ENCODE assay signal across 8 mouse cellular contexts in the genomic region with DNA sequence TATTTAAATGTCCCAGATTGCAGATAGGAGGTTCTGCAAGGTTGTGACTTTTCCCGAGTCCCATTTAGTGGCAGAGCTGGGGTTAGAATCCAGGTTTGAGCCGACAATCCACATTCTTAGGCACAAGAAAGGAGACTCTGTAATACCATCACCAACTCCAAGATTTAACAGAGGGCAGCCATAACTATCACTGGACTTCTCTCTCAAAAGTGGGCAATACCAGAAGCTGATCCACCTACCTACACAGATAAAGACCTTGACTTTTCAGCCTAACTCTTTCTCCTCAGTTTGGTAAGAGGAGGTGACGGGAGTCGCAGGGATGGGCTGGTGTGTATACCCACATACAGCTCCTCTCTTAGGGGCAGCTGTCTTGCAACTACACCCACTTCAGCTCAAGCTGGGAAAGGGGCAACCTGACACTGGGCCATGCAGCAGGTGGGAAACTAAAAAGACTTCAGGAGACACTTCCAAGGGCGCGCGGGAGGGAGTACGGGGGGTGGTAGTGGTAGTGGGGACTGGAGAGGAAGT. TPM values are rescaled to one million over a fixed set of nuclear protein-coding genes. Genes with fewer than 3 reads are reported as not detected.
DNase-seq lines count a peak whose midpoint lies in the region; ATAC-seq and TF ChIP-seq lines count a peak whose summit lies in the region.

No protein-coding gene starts in this region.

- H3K4me2 ChIP-seq in heart, embryonic 12.5 days: peak overlapping the region; percentile 88
- H3K4me2 ChIP-seq in forebrain, embryonic 15.5 days (replicated peaks): peak overlapping the region; percentile 98
- peak overlapping the region; percentile 93 for H3K4me2 ChIP-seq in liver, postnatal 0 days (ENCODE audit: low read depth, low read length)

- TF ChIP-seq EP300 in liver, postnatal 0 days (IDR thresholded peaks at IDR 0.05; ENCODE audit: low read depth): no peak

- no peaks in the 10 kb centered on the region for H3K9me3 ChIP-seq in heart, embryonic 12.5 days (replicated peaks)
- H3K9me3 ChIP-seq in E14TG2a.4 (ENCODE audit: low read length): no peaks in the 10 kb centered on the region
- no peaks in the 10 kb centered on the region for H3K9me3 ChIP-seq in forebrain, embryonic 15.5 days
- H3K9me3 ChIP-seq in liver, postnatal 0 days (ENCODE audit: low read length): no peaks in the 10 kb centered on the region

- H3K27ac ChIP-seq in heart, embryonic 12.5 days (ENCODE audit: poor library complexity, severe bottlenecking): peak overlapping the region; percentile 97
- H3K27ac ChIP-seq in forebrain, embryonic 15.5 days (replicated peaks): peak overlapping the region; percentile 99
- peak overlapping the region; percentile 94 for H3K27ac ChIP-seq in liver, postnatal 0 days (ENCODE audit: low read depth)

- H3K4me3 ChIP-seq in heart, embryonic 12.5 days: peak overlapping the region; percentile 64
- peak overlapping the region; percentile 83 for H3K4me3 ChIP-seq in E14TG2a.4 (replicated peaks; ENCODE audit: low read length)
- peak overlapping the region; percentile 79 for H3K4me3 ChIP-seq in forebrain, embryonic 15.5 days
- peak overlapping the region; percentile 59 for H3K4me3 ChIP-seq in liver, postnatal 0 days (ENCODE audit: low read depth, low read length)

- peaks cover 12% of the 10 kb centered on the region for H3K36me3 ChIP-seq in heart, embryonic 12.5 days
- H3K36me3 ChIP-seq in E14TG2a.4 (ENCODE audit: insufficient read depth, low read length): peaks cover 9% of the 10 kb centered on the region
- 0 out of 2 replicates have a peak, but pooled peaks cover 3% of the 10 kb centered on the region for H3K36me3 ChIP-seq in forebrain, embryonic 15.5 days
- no peaks in the 10 kb centered on the region for H3K36me3 ChIP-seq in liver, postnatal 0 days (replicated peaks; ENCODE audit: insufficient read depth, low read length)

- WGBS in heart, embryonic 12.5 days: 8% methylated on average over 8 of the region's 8 CpGs
- WGBS in forebrain, embryonic 15.5 days: 2% methylated on average over 8 of the region's 8 CpGs
- 28% methylated on average over 8 of the region's 8 CpGs for WGBS in liver, postnatal 0 days (ENCODE audit: insufficient replicate concordance)

- TF ChIP-seq CTCF in E14TG2a.4 (conservative IDR thresholded peaks at IDR 0.05; ENCODE audit: low read length): no peak
- TF ChIP-seq CTCF in liver, postnatal 0 days (IDR thresholded peaks at IDR 0.05; ENCODE audit: low read depth): no peak

- intact Hi-C loops in left cerebral cortex, postnatal 10 days (cut with DNase I): loop anchor here (10.0 kb wide), 1 partner anchor 322 kb away; a partner anchor contains a TSS

- no peak for ATAC-seq in heart, embryonic 12.5 days (ENCODE audit: insufficient number of reproducible peaks, low FRiP score)
- ATAC-seq in forebrain, embryonic 15.5 days (replicated peaks): no peak
- ATAC-seq in liver, postnatal 0 days: no peak

- peaks cover 76% of the 10 kb centered on the region for H3K4me1 ChIP-seq in heart, embryonic 12.5 days (replicated peaks)
- peaks cover 83% of the 10 kb centered on the region for H3K4me1 ChIP-seq in E14TG2a.4 (replicated peaks; ENCODE audit: low read depth, low read length)
- H3K4me1 ChIP-seq in forebrain, embryonic 15.5 days: peaks cover 85% of the 10 kb centered on the region
- peaks cover 78% of the 10 kb centered on the region for H3K4me1 ChIP-seq in liver, postnatal 0 days (ENCODE audit: insufficient read depth)

- H3K27me3 ChIP-seq in heart, embryonic 12.5 days (replicated peaks): peaks cover 14% of the 10 kb centered on the region
- peaks cover 15% of the 10 kb centered on the region for H3K27me3 ChIP-seq in E14TG2a.4 (ENCODE audit: insufficient read depth, low read length)
- peaks cover 19% of the 10 kb centered on the region for H3K27me3 ChIP-seq in forebrain, embryonic 15.5 days
- H3K27me3 ChIP-seq in liver, postnatal 0 days (ENCODE audit: insufficient read depth, low read length): peaks cover 11% of the 10 kb centered on the region

- H3K9ac ChIP-seq in heart, embryonic 12.5 days: peak overlapping the region; percentile 80
- H3K9ac ChIP-seq in forebrain, embryonic 15.5 days (replicated peaks): peak overlapping the region; percentile 48
- peak overlapping the region; percentile 42; the same call in 1 of the 2 replicates for H3K9ac ChIP-seq in liver, postnatal 0 days (replicated peaks)

- no peak for DNase-seq in heart, adult 11 months
- no peak for DNase-seq in liver, postnatal 0 days
- no peak for DNase-seq in cerebellum, postnatal 4 days (ENCODE audit: low spot score in 2 of 2)
- DNase-seq in left cerebral cortex, postnatal 10 days (ENCODE audit: extremely low spot score in 1 of 2, low spot score in 2 of 2): no peak
- no peak for DNase-seq in kidney, postnatal 14 days

RNA-seq across cellular contexts. Expression of a gene that starts 3.5 kb away (rescaled TPM):
- 24.9 and 25.4 TPM in 2 replicates for polyA plus RNA-seq in heart, embryonic 12.5 days (2016; fragmentation: Nextera tagmentation; extraction: Ambion mirVana)
- polyA plus RNA-seq in forebrain, embryonic 15.5 days (2015; fragmentation: Nextera tagmentation; extraction: Ambion mirVana): 56.6 and 58.9 TPM in 2 replicates
- polyA plus RNA-seq in liver, postnatal 0 days (2015; fragmentation: Nextera tagmentation; extraction: Ambion mirVana): 7.4 and 8.2 TPM in 2 replicates
- total RNA-seq in left cerebral cortex, postnatal 10 days (2021): 10 to 100 TPM; 42.7 to 43.9 TPM

RNA-seq across cellular contexts. Expression of a gene that starts 19.0 kb away (rescaled TPM):
- polyA plus RNA-seq in heart, embryonic 12.5 days (2016; fragmentation: Nextera tagmentation; extraction: Ambion mirVana): 34.4 and 35.7 TPM in 2 replicates
- 5.9 and 6.7 TPM in 2 replicates for polyA plus RNA-seq in forebrain, embryonic 15.5 days (2015; fragmentation: Nextera tagmentation; extraction: Ambion mirVana)
- 12.3 and 14.0 TPM in 2 replicates for polyA plus RNA-seq in liver, postnatal 0 days (2015; fragmentation: Nextera tagmentation; extraction: Ambion mirVana)
- 1 to 10 TPM; 2.8 to 3.0 TPM for total RNA-seq in left cerebral cortex, postnatal 10 days (2021)

RNA-seq across cellular contexts. Expression of a gene that starts 21.6 kb away (rescaled TPM):
- 24.8 and 27.1 TPM in 2 replicates for polyA plus RNA-seq in heart, embryonic 12.5 days (2016; fragmentation: Nextera tagmentation; extraction: Ambion mirVana)
- polyA plus RNA-seq in forebrain, embryonic 15.5 days (2015; fragmentation: Nextera tagmentation; extraction: Ambion mirVana): 44.3 and 45.9 TPM in 2 replicates
- polyA plus RNA-seq in liver, postnatal 0 days (2015; fragmentation: Nextera tagmentation; extraction: Ambion mirVana): 4.7 and 5.4 TPM in 2 replicates
- 10 to 100 TPM; 37.9 to 39.8 TPM for total RNA-seq in left cerebral cortex, postnatal 10 days (2021)

RNA-seq across cellular contexts. Expression of a gene that starts 21.7 kb away (rescaled TPM):
- 147 and 150 TPM in 2 replicates for polyA plus RNA-seq in heart, embryonic 12.5 days (2016; fragmentation: Nextera tagmentation; extraction: Ambion mirVana)
- polyA plus RNA-seq in forebrain, embryonic 15.5 days (2015; fragmentation: Nextera tagmentation; extraction: Ambion mirVana): 89.4 and 91.9 TPM in 2 replicates
- 83.7 and 83.9 TPM in 2 replicates for polyA plus RNA-seq in liver, postnatal 0 days (2015; fragmentation: Nextera tagmentation; extraction: Ambion mirVana)
- total RNA-seq in left cerebral cortex, postnatal 10 days (2021): 10 to 100 TPM; 84.2 to 85.7 TPM

RNA-seq across cellular contexts. Expression of a gene that starts 47.8 kb away (rescaled TPM):
- polyA plus RNA-seq in heart, embryonic 12.5 days (2016; fragmentation: Nextera tagmentation; extraction: Ambion mirVana): 19.2 and 23.5 TPM in 2 replicates
- polyA plus RNA-seq in forebrain, embryonic 15.5 days (2015; fragmentation: Nextera tagmentation; extraction: Ambion mirVana): 127 and 138 TPM in 2 replicates
- polyA plus RNA-seq in liver, postnatal 0 days (2015; fragmentation: Nextera tagmentation; extraction: Ambion mirVana): 7.8 and 8.7 TPM in 2 replicates
- total RNA-seq in left cerebral cortex, postnatal 10 days (2021): 100 to 1,000 TPM; 525 to 527 TPM
